Mouse (Mus musculus) lung, embryonic 16.5 days (tissue): Measurements from ENCODE around the gene Hmmr. TPM values are rescaled to one million over a fixed set of nuclear protein-coding genes. Genes with fewer than 3 reads are reported as not detected.
A peak's percentile ranks its signal among the peaks of the same experiment; 100 is the strongest.

Experiments
- ATAC-seq: fragments of 200-750 bp; cut with Nextera tagmentation; 2 replicates; pipeline ENCODE4 v1.8.0; 2017; ENCODE audit warnings: low read depth, mild to moderate bottlenecking, moderate library complexity
- H3K27ac ChIP-seq: fragments of 300-500 bp; sonication (generic); 2 replicates; pipeline ENCODE4 v1.5.1; 2014; ENCODE audit warnings: mild to moderate bottlenecking, control low read depth, low read length
- H3K27me3 ChIP-seq: fragments of 300-500 bp; sonication (generic); 2 replicates; pipeline ENCODE4 v1.6.1; 2014; ENCODE audit warnings: low read depth, low read length, mixed read lengths; ENCODE audit not compliant: control insufficient read depth, insufficient read depth
- H3K36me3 ChIP-seq: fragments of 300-500 bp; sonication (generic); 2 replicates; pipeline ENCODE4 v1.6.1; 2014; ENCODE audit warnings: low read length; ENCODE audit not compliant: control insufficient read depth, insufficient read depth
- H3K4me1 ChIP-seq: fragments of 300-500 bp; sonication (generic); replicated peaks from 2 replicates; pipeline ENCODE4 v1.6.1; 2014; ENCODE audit warnings: low read length, mixed read lengths; ENCODE audit not compliant: control insufficient read depth, insufficient read depth
- H3K4me2 ChIP-seq: fragments of 300-500 bp; sonication (generic); 2 replicates; pipeline ENCODE4 v1.6.1; 2014; ENCODE audit warnings: low read depth, low read length, control low read depth
- H3K4me3 ChIP-seq: fragments of 300-500 bp; sonication (generic); 2 replicates; pipeline ENCODE4 v1.5.1; 2014; ENCODE audit warnings: mild to moderate bottlenecking, low read length, control low read depth
- H3K9ac ChIP-seq: fragments of 300-500 bp; sonication (generic); 2 replicates; pipeline ENCODE4 v1.6.1; 2014; ENCODE audit warnings: low read length, control low read depth
- H3K9me3 ChIP-seq: fragments of 300-500 bp; sonication (generic); 2 replicates; pipeline ENCODE4 v1.6.1; 2016; ENCODE audit warnings: low read length; ENCODE audit not compliant: control insufficient read depth
- WGBS: fragments of 180-500 bp; shearing (Covaris S2); extraction: QIAGEN DNeasy Blood & Tissue Kit; methylation state at CpG from one replicate; pipeline ENCODE4 v1.1.7; 2014; 5-methylcytosine and 5-hydroxymethylcytosine counted together
- polyA plus RNA-seq: library from polyadenylated mRNA; unstranded; fragments of >200 nt; fragmentation: Nextera tagmentation; extraction: Ambion mirVana; gene quantifications from 2 replicates; pipeline ENCODE4 v1.2.1, GENCODE M21; 2015

The Hmmr gene
- polyA plus RNA-seq, 1 experiment from 2014 or later = 55.1 TPM

DNA sequence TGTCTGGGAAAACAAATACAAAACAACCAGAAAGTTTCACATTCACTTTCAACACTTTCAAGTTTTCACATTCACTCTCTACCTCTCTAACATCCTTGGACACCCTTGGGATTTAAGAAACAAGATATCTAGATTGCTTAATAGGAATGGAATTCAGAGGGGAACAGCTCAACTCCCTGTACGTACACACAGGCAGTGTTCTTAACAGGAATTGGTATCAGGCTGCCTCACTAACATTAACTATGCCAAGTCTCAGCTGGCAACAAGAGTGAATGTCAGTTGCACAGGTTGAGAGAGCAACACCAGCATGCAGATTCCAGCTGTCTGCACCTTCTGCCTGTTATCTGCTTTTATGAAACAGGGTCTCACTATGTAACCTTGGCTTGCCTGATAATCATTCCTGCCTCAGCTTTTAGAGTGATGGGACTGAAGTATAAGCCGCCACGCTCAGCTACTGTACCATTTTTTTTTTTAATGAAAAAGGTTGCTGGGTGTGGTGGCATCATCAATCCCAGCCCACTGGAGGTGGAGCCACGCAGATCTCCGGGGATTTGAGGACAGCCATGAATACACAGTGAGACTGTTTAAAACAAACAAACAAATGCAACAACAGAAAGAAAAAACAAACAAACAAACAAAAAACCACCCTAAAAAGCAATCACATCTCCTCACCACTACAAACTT is 42.6 kb downstream of the Hmmr start:
- Histone ChIP-seq H3K4me2 (peak overlapping the region; percentile 90), H3K36me3 (peaks cover 6% of the 10 kb centered on the region; the same call in 1 of the 2 replicates), H3K27me3 (no peaks in the 10 kb centered on the region), H3K4me1 (peaks cover 19% of the 10 kb centered on the region), H3K9ac (no peak overlapping the region), H3K4me3 (peak overlapping the region; percentile 92), H3K9me3 (no peaks in the 10 kb centered on the region), H3K27ac (no peak overlapping the region)
- no peak for ATAC-seq
- 50% methylated on average over 5 of the region's 5 CpGs for WGBS

- no peaks in the 10 kb centered on the region for H3K9me3 ChIP-seq
Measured at GRCm38 (mm10) chr11:40683295-40683694, 49.9 kb downstream of the Hmmr start.

DNA sequence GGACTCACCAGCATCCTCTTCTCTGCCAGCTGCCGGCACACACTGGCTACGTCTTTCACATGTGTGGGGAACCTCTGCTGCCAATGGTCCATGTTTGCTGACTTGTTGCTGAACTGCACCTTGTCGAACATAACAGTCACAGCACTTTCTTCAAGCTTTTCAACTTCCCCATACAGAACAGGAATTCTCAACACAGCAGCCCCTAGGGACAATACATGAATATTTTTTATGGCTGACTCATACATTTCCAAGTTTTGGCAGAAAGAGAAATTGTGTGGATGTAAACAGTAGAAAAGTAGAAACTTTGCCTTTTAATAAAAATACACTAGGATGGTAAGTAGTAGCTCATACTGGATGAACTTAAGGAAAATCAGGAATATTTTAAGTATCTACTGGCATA is 50.8 kb downstream of the Hmmr start:
- Histone ChIP-seq H3K27ac (no peak overlapping the region), H3K27me3 (no peaks in the 10 kb centered on the region), H3K9ac (no peak overlapping the region), H3K9me3 (peaks cover 2% of the 10 kb centered on the region; the same call in 1 of the 2 replicates), H3K4me2 (no peak overlapping the region), H3K36me3 (peaks cover 56% of the 10 kb centered on the region), H3K4me3 (no peak overlapping the region), H3K4me1 (no peaks in the 10 kb centered on the region)
- WGBS = 88% methylated on average over 3 of the region's 3 CpGs
- no peak for ATAC-seq

More at GRCm38 (mm10) chr11:40683295-40683694, 49.9 kb downstream of the Hmmr start:
- 82% methylated on average over 3 of the region's 3 CpGs for WGBS
- Histone ChIP-seq H3K27ac (no peak overlapping the region), H3K9ac (no peak overlapping the region), H3K4me1 (no peaks in the 10 kb centered on the region), H3K4me3 (no peak overlapping the region), H3K27me3 (no peaks in the 10 kb centered on the region), H3K4me2 (no peak overlapping the region), H3K36me3 (peaks cover 48% of the 10 kb centered on the region)
- ATAC-seq = no peak

DNA sequence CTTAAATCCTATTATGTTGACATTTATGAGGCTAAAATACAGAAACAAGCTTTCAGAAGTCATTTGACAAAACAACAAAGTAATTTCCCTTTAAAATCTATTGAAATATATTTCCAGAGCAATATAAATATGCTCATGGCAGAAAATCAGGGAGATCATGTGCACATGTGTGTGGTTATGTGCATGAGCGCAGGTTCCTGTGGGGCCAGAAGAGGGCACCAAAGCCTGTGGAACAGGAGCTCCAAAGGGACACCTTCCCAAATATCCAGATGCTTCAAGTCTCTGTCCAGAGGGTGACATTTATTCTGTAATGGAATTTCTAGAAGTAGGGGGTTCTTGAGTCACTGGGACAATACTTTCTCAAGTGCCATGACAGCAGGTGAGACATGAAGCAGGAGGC is 56.1 kb downstream of the Hmmr start:
- H3K9me3 ChIP-seq = peaks cover 3% of the 10 kb centered on the region; the same call in 1 of the 2 replicates
- H3K4me3 ChIP-seq = no peak overlapping the region
- H3K4me1 ChIP-seq = no peaks in the 10 kb centered on the region
- no peak overlapping the region for H3K27ac ChIP-seq
- 97% methylated on average over 1 of the region's 1 CpGs for WGBS
- no peak overlapping the region for H3K9ac ChIP-seq
- no peaks in the 10 kb centered on the region for H3K27me3 ChIP-seq
- ATAC-seq = no peak
- H3K36me3 ChIP-seq = peaks cover 38% of the 10 kb centered on the region
- no peak overlapping the region for H3K4me2 ChIP-seq

GRCm38 (mm10) chr11:40675014-40675730 is 58.0 kb downstream of the Hmmr start:
- no peaks in the 10 kb centered on the region for H3K27me3 ChIP-seq
- no peaks in the 10 kb centered on the region for H3K4me1 ChIP-seq
- H3K9me3 ChIP-seq = peaks cover 3% of the 10 kb centered on the region; the same call in 1 of the 2 replicates
- no peak overlapping the region for H3K4me3 ChIP-seq
- H3K36me3 ChIP-seq = peaks cover 31% of the 10 kb centered on the region
- no peak overlapping the region for H3K9ac ChIP-seq
- no peak for ATAC-seq
- no peak overlapping the region for H3K4me2 ChIP-seq
- 81% methylated on average over 4 of the region's 4 CpGs for WGBS
- H3K27ac ChIP-seq = no peak overlapping the region

Other genes starting within 250 kb of the Hmmr start
- 99.4 and 106 TPM in 2 replicates for gene Mat2b, start 38.2 kb downstream of the Hmmr start, polyA plus RNA-seq
- 129 and 137 TPM in 2 replicates for gene Nudcd2, start 245 bp upstream of the Hmmr start, polyA plus RNA-seq
- gene Ccng1, start 21.9 kb upstream of the Hmmr start, polyA plus RNA-seq = 42.3 and 42.4 TPM in 2 replicates